Mouse (Mus musculus) CH12.LX (cell line): ENCODE results near the gene Myo16.

Experiments used
- CTCF ChIP-seq, 2 experiments: IDR thresholded peaks in 1 of 2; conservative IDR thresholded peaks in 1 of 2; 2 replicates each; pipeline ENCODE4 v1.5.1; 2011 to 2012; ENCODE audit warnings: low read depth in 2 of 2, low read length in 2 of 2, improper control_type of control experiment in 1 of 2, inconsistent platforms in 1 of 2, mild to moderate bottlenecking in 1 of 2, moderate library complexity in 1 of 2
- MAFK ChIP-seq: IDR thresholded peaks from 2 replicates; pipeline ENCODE4 v1.6.1; 2011; ENCODE audit warnings: low read length, improper control_type of control experiment; ENCODE audit not compliant: insufficient replicate concordance
- POLR2A ChIP-seq: IDR thresholded peaks from 2 replicates; pipeline ENCODE4 v1.6.1; 2011; ENCODE audit warnings: low read depth, mild to moderate bottlenecking, improper control_type of control experiment, low read length
- SIN3A ChIP-seq: IDR thresholded peaks from 2 replicates; pipeline ENCODE4 v1.6.1; 2012; ENCODE audit warnings: low read length, improper control_type of control experiment, inconsistent platforms
- USF2 ChIP-seq: conservative IDR thresholded peaks from 2 replicates; pipeline ENCODE4 v1.6.1; 2011; ENCODE audit warnings: low read depth, low read length, improper control_type of control experiment
- ZKSCAN1 ChIP-seq: IDR thresholded peaks from 2 replicates; pipeline ENCODE4 v1.6.1; 2012; ENCODE audit warnings: low read depth, inconsistent platforms, low read length, improper control_type of control experiment, borderline replicate concordance

DNA sequence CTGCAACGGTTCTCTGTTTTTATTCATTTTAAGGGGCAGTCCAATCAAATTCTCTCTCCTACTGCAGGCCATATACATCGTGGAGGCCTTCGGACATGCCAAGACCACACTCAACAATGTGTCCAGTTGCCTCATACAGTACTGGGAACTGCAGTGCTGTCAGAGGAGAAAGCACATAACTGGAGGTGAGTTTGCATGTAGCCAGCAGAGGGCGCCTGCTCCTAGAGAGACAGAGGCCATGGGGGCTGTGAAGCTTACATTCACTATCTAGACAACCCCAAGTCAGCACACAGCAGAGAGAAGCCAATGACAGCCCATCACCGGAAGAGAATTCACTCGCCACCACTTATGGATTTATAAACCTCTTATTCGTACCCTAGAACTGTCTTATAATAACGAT, 251.8 kb downstream of the Myo16 start:
- TF ChIP-seq USF2 (no peak), SIN3A (no peak), ZKSCAN1 (no peak), POLR2A (no peak), CTCF (conservative IDR thresholded peaks at IDR 0.05 in 1 of 2, IDR thresholded peaks at IDR 0.05 in 1 of 2; ENCODE audit: low read depth in 2 of 2, low read length in 2 of 2) (peak; percentile 75 to 76), MAFK (no peak)
